Mouse (Mus musculus): ENCODE data around the gene Wdtc1.

DNA sequence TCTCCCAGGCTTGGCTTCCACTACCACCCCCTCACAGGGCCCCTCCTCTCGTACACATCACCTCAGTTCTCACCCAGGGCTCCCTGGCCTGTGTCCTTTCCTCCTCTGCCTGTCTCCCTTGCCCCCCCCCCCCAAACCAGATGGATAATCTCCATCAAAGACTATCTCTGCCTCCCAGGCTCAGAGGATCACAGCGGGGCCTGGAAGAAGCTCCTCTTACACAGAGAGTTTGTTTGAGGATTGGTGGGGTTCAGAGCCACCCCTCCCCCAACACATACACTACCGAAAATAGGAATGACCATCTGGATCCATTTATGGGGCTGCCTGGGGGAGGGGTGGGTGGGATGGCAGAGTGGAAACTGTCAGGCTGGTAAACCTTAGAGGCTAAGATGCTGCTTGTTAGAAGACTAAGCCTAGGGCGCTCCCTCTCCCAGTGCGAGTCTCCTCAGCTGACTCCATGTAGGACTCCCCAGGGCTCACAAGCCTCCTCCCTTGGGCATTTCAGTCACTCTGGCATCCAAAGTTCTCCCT is 71.3 kb downstream of the Wdtc1 start:
- TF ChIP-seq CTCF (IDR thresholded peaks at IDR 0.05; ENCODE audit: borderline replicate concordance, insufficient read depth, low read length) (no peak), POLR2A (IDR thresholded peaks at IDR 0.05; ENCODE audit: low read depth, low read length) (no peak)
